Mouse (Mus musculus): Measurements from ENCODE around the gene Cfap52.
A peak's percentile ranks its signal among the peaks of the same experiment; 100 is the strongest.

The Cfap52 gene

DNA sequence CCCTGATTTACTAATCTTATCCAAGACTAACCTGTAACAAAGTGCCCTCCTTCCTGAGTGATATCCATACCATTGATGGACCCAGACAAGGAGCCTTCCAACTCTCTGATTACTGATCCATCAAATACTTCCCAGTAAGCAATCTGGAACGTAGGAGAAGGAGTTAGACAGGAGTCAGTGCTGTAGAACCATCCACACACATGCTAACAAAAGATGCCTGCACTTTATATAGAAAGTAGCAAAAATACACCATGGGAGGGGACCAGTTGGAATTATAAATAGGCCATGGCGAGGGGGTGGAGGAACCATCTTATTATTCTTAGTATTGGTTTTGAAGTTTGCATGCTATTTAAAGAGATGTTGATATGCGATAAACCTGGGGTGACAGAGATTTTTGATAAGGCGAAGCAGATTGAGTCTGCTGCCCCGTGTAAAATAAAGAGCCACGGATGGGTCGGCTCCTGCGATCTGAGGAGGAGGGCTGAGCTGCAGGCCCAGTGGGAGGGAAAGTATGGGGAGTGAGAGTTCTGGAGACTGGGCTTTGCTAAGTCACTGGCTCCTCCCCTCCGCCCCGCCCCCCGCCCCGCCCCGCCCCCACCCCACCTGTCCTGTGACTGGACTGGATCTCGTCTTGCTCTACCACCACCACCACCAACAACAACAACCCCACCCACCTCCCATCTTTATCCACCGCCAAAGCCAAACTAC is 38.9 kb downstream of the Cfap52 start:
- no peak for DNase-seq (ENCODE audit: low spot score)

- DNase-seq (ENCODE audit: low spot score) = no peak
These were observed 40.5 kb downstream of the Cfap52 start for GRCm38 (mm10) chr11:67925000-67925399.

GRCm38 (mm10) chr11:67923720-67924119 is 41.7 kb downstream of the Cfap52 start:
- DNase-seq (ENCODE audit: low spot score) = no peak

DNA sequence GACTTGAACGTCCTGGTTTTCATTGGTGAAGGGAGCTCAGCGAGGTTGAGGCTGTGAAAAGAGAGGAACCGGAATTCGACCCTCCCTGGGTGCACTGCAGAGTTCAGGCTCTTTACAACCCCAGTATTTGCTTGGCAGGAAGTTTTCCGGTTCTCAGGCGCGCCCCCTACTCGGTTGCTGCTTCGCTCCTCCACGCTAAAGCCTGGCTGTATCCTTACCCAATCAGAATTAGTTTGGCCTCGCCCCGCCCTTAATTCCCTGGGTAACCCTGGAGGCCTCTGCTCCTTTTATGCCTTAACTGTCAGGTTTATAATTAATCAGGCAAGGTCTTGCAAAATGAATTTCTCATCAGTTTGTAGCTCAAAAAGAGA is 42.7 kb downstream of the Cfap52 start:
- DNase-seq (ENCODE audit: low spot score) = no peak

- no peak for DNase-seq (ENCODE audit: low spot score)
These were observed 43.4 kb downstream of the Cfap52 start, which contains the start of gene Usp43 for GRCm38 (mm10) chr11:67921827-67922754. Gene Usp43 (minus strand): TSS chr11:67922153.

- DNase-seq (ENCODE audit: low spot score) = no peak
These were observed 44.2 kb downstream of the Cfap52 start for GRCm38 (mm10) chr11:67921091-67921826.

GRCm38 (mm10) chr11:67920226-67920960 is 45.1 kb downstream of the Cfap52 start:
- DNase-seq (ENCODE audit: low spot score) = no peak

DNA sequence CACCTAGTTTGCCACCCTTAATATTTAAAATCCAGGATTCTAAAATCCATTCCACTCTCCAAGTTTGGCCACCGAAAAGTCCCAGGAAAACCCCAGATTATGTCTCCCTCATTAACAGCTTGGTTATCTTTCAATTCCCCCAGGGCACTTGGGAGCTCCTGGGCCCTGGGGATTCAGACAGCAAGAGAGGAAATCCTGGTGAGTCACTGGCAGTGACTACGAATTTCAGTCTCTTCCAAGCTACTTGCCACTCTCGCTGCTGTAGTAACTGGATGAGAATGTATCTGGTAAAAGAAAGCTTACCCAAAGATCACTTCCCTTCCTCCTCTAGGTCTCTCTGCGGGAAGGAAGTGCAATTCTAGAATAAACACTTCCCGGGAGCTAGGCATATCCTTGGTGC is 45.9 kb downstream of the Cfap52 start:
- DNase-seq (ENCODE audit: low spot score) = no peak

DNA sequence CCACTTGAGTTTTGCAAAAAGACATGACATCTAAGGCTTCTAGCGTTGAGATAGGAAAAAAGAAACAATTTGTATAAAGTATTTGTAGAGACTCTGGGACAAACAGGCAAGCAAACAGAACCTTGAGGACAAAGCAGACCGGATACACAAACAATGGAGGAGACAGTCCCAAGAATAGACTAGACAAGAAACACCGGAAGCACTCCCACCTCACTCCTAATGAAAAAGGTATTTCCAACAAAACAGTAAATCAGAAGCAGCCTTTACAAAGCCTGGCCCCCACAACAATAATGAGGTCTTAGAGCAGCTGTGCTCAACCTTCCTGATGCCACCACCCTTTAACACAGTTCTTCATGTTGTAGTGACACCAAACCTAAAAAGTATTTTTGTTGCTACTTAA is 48.3 kb downstream of the Cfap52 start:
- DNase-seq (ENCODE audit: low spot score) = no peak

DNA sequence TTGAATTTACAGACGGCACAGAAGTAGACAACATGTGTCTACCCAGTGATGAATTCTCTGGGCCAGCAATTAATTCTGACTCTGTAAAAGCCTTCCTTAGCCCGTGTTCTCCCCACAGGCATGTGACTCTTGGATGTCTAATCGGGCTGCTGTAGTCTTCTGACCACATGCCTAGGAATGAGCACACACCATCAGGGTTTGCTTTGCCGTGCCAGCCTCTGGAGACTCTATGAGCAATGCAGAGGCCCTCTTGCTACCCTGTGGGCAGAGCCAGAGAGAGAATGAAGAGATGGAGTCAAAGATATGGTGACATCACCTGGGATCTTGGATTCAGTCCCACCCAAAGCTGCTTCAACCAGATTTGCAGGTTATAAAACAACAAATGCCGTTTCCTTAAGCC is 54.4 kb downstream of the Cfap52 start:
- no peak for DNase-seq (ENCODE audit: low spot score)

DNA sequence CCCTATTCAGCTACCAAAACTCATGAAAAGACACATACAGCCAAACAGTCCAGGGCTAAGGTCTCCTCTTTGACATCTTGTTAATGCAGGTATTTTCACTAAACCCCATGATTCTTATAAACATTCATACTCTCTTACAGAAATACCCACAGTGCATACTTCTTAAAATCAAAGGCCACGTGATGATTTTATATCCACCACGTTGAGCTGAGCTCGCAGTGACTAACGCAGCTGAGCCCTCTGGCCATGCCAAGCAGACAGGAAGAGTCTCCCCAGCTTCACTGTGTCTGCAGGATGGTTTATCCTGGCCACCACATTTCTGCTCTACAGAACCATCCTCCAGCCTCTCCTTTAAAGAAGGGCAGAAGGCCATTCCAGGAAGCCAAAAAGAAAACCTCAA is 61.7 kb downstream of the Cfap52 start:
- no peak for DNase-seq (ENCODE audit: low spot score)

DNA sequence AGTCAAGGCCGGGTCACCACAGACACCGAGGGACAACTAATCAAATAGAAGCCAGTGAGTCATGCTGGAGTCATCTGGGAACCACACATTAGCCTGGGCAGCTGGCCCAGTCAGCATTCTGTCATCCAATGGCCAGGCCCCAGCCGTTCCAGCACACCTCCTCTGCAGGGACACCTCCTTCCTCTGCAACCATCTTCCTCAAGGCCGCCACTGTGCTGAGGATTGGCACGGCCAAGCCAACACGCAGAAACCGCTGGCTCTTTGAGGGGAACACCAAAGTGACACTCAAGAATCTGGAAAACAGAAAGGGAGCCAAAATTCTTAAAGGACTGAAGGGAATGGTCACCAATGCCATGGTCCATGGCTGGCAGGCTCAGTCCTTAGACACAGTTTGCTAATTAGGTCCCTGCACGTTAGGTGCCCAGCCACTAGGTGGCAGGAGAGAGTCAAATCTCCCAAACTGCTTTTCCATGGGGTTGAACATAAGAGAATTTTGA is 68.3 kb downstream of the Cfap52 start:
- DNase-seq (ENCODE audit: low spot score) = peak; percentile 22

GRCm38 (mm10) chr11:67895641-67896040 is 69.8 kb downstream of the Cfap52 start:
- no peak for DNase-seq (ENCODE audit: low spot score)

DNA sequence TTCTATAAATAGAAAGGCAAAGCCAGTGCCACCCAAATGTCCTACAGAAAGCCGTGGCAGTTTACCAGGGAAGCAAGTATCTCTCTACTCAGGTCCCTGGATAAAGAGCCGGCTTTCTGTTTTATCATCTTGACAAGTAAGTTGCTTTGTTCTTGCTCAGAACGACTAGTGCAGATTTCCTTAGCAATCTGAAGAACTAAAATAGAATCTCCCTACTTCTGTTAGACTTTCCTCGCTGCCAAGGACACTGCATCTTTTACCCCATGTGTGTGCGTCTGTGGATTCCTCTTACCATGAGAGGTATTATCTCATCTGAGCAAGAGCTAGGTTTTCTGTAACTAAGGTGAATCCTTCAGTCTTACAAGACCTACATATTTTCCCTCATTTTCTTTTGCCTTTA is 76.9 kb downstream of the Cfap52 start:
- DNase-seq (ENCODE audit: low spot score) = peak; percentile 7

- DNase-seq (ENCODE audit: low spot score) = no peak
These were observed 79.5 kb downstream of the Cfap52 start for GRCm38 (mm10) chr11:67885921-67886320.

Data from left cerebral cortex, adult 11 months (tissue).